Mouse (Mus musculus) midbrain, embryonic 10.5 days (tissue): ENCODE data around the gene Igf1r. TPM values are rescaled to one million over a fixed set of nuclear protein-coding genes. Genes with fewer than 3 reads are reported as not detected.
A peak's percentile ranks its signal among the peaks of the same experiment; 100 is the strongest.

Experiments used
- DNase-seq: peaks from one replicate; pipeline ENCODE4 v3.0.0-alpha.2; 2017; ENCODE audit warnings: low spot score
- H3K27ac ChIP-seq: fragments of 300-500 bp; sonication (generic); replicated peaks from 2 replicates; pipeline ENCODE4 v1.5.1; 2016; ENCODE audit warnings: mild to moderate bottlenecking
- H3K27me3 ChIP-seq: fragments of 300-500 bp; sonication (generic); 2 replicates; pipeline ENCODE4 v1.6.1; 2016; ENCODE audit warnings: low read depth, mild to moderate bottlenecking; ENCODE audit not compliant: poor library complexity, severe bottlenecking
- H3K36me3 ChIP-seq: fragments of 300-500 bp; sonication (generic); 2 replicates; pipeline ENCODE4 v1.6.1; 2016; ENCODE audit warnings: mild to moderate bottlenecking, moderate library complexity
- H3K4me1 ChIP-seq: fragments of 300-500 bp; sonication (generic); 2 replicates; pipeline ENCODE4 v1.6.1; 2016
- H3K4me3 ChIP-seq: fragments of 300-500 bp; sonication (generic); 2 replicates; pipeline ENCODE4 v1.5.1; 2016; ENCODE audit warnings: mild to moderate bottlenecking, moderate library complexity
- H3K9me3 ChIP-seq: fragments of 300-500 bp; sonication (generic); replicated peaks from 2 replicates; pipeline ENCODE4 v1.6.1; 2016; ENCODE audit warnings: mild to moderate bottlenecking
- WGBS: fragments of 180-500 bp; shearing (Covaris S2); methylation state at CpG from one replicate; pipeline ENCODE4 v1.1.7; 2016; 5-methylcytosine and 5-hydroxymethylcytosine counted together
- polyA plus RNA-seq: library from polyadenylated mRNA; unstranded; fragments of >200 nt; fragmentation: Nextera tagmentation; extraction: Ambion mirVana; gene quantifications from 2 replicates; pipeline ENCODE4 v1.2.1, GENCODE M21; 2016

Igf1r gene
- polyA plus RNA-seq, 1 experiment from 2014 or later = 17.0 TPM

GRCm38 (mm10) chr7:68080122-68080845, 127.7 kb downstream of the Igf1r start:
- no peak for DNase-seq
- H3K9me3 ChIP-seq = no peaks in the 10 kb centered on the region
- peaks cover 62% of the 10 kb centered on the region for H3K4me1 ChIP-seq
- H3K27me3 ChIP-seq = no peaks in the 10 kb centered on the region
- H3K36me3 ChIP-seq = no peaks in the 10 kb centered on the region
- no peak overlapping the region for H3K27ac ChIP-seq
- no peak overlapping the region for H3K4me3 ChIP-seq
- 60% methylated on average over 11 of the region's 11 CpGs for WGBS

DNA sequence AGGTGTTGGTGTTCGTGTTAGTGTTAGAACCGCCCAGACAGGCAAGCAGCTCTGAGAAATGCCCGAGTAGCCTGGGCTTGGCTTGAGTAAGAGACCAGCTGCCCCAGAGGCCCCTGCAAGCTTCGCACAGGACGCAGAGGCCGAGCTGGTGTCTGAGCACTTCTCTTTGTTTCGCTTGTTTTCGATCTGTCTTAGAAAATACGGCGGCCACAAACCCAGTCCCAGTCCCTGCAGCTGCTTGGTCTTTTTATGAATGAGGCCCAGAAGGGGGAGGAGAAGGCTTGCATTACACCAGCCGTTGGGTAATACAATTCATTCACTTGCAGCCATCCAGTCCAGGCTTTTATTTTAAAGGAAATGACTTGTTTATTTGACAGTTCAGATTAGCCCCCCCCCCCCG, 132.7 kb downstream of the Igf1r start:
- WGBS = under 1% methylated on average over 12 of the region's 12 CpGs
- Histone ChIP-seq H3K36me3 (peaks cover 3% of the 10 kb centered on the region; the same call in 1 of the 2 replicates), H3K9me3 (no peaks in the 10 kb centered on the region), H3K4me3 (peak overlapping the region; percentile 27; the same call in 1 of the 2 replicates), H3K4me1 (peaks cover 70% of the 10 kb centered on the region), H3K27me3 (no peaks in the 10 kb centered on the region), H3K27ac (peak overlapping the region; percentile 85)
- DNase-seq = peak; percentile 80

GRCm38 (mm10) chr7:68085870-68086341, 133.3 kb downstream of the Igf1r start:
- 26% methylated on average over 4 of the region's 4 CpGs for WGBS
- Histone ChIP-seq H3K4me3 (peak overlapping the region; percentile 27; the same call in 1 of the 2 replicates), H3K27me3 (no peaks in the 10 kb centered on the region), H3K9me3 (no peaks in the 10 kb centered on the region), H3K36me3 (peaks cover 9% of the 10 kb centered on the region; the same call in 1 of the 2 replicates), H3K27ac (peak overlapping the region; percentile 85), H3K4me1 (peaks cover 66% of the 10 kb centered on the region)
- peak; percentile 29 for DNase-seq

- no peak for DNase-seq
- H3K4me3 ChIP-seq = no peak overlapping the region
- H3K27me3 ChIP-seq = no peaks in the 10 kb centered on the region
- peaks cover 9% of the 10 kb centered on the region; the same call in 1 of the 2 replicates for H3K36me3 ChIP-seq
- no peak overlapping the region for H3K27ac ChIP-seq
- H3K4me1 ChIP-seq = peaks cover 53% of the 10 kb centered on the region
- 62% methylated on average over 4 of the region's 4 CpGs for WGBS
- no peaks in the 10 kb centered on the region for H3K9me3 ChIP-seq
Observed at GRCm38 (mm10) chr7:68087496-68087895, 134.9 kb downstream of the Igf1r start.

DNA sequence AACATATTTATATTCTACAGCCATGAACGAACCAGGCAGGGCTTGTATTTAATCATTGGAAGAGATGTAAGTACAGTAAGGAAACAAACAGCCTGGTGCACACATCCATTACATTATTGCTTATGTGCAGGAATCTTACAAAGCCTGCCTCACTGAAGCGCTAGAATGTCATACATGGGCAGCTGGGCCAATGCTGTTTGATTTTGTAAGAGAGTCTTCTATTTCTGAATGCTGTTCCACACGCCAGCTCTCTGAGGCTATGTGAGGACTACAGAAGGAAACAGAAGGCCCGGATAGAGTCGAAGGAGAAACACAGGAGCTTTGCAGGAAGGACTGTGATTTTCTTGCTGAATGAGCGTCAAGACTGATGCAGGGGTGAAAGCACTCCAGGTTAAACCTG, 136.2 kb downstream of the Igf1r start:
- Histone ChIP-seq H3K4me3 (no peak overlapping the region), H3K27me3 (no peaks in the 10 kb centered on the region), H3K9me3 (no peaks in the 10 kb centered on the region), H3K4me1 (peaks cover 45% of the 10 kb centered on the region), H3K27ac (no peak overlapping the region), H3K36me3 (peaks cover 10% of the 10 kb centered on the region; the same call in 1 of the 2 replicates)
- DNase-seq = no peak
- WGBS = 86% methylated on average over 6 of the region's 6 CpGs

DNA sequence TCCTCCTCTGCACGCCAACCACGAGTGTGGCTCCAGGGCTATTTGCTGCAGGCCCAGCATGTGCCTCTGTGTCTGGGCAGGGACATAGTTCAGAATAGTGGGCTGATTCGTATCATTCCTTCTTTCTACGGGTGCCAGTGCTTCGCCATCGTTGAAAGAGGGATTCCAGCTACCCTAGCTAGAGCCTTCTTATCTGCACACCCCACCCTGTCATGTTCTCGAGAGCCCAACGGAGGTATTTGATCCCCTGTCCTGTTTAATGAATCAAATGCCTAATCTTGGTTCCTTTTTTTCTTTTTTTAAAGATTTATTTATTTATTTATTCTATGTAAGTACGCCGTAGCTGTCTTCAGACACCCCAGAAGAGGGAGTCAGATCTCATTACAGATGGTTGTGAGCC, 137.1 kb downstream of the Igf1r start:
- 92% methylated on average over 10 of the region's 10 CpGs for WGBS
- peaks cover 13% of the 10 kb centered on the region; the same call in 1 of the 2 replicates for H3K36me3 ChIP-seq
- no peak overlapping the region for H3K27ac ChIP-seq
- DNase-seq = no peak
- H3K4me1 ChIP-seq = peaks cover 39% of the 10 kb centered on the region
- no peaks in the 10 kb centered on the region for H3K27me3 ChIP-seq
- no peak overlapping the region for H3K4me3 ChIP-seq
- no peaks in the 10 kb centered on the region for H3K9me3 ChIP-seq

- no peak for DNase-seq
- Histone ChIP-seq H3K27me3 (no peaks in the 10 kb centered on the region), H3K27ac (no peak overlapping the region), H3K9me3 (no peaks in the 10 kb centered on the region), H3K36me3 (peaks cover 13% of the 10 kb centered on the region; the same call in 1 of the 2 replicates), H3K4me1 (peaks cover 32% of the 10 kb centered on the region), H3K4me3 (no peak overlapping the region)
- 90% methylated on average over 8 of the region's 8 CpGs for WGBS
Observed at GRCm38 (mm10) chr7:68090576-68090975, 137.9 kb downstream of the Igf1r start.

DNA sequence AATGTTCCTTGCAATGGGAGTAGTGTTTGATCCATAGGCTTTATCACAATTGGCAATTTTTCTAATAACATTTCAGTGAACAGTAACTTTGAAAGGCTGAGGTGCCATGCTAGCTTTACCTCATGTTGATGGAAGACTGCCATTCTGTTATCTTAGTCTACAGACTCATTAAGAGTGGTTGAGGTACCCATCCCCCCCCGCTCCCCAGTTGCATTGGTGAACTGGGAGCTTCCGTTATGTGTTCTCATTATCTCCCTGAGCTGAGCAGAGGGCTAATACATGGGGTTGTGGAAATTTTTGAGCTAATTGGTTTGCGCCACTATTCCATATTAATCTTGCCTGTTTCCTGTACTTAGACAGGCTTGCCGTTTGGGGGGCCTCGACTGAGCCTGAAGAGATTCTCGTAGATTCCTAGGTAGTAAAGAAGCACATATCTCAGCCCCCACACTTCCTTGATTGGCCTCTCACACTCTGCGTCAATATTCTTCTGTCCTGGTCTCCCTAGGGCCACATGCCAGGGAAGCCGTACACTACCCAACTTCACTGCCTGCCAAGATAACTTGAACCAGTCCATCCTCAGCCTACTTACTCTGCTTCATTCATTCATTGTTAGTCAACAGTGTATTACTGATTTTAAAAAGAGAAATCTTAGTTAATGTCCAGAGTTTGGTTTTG, 139.8 kb downstream of the Igf1r start:
- H3K27ac ChIP-seq = no peak overlapping the region
- no peak overlapping the region for H3K4me3 ChIP-seq
- WGBS = 92% methylated on average over 8 of the region's 8 CpGs
- no peaks in the 10 kb centered on the region for H3K9me3 ChIP-seq
- peaks cover 20% of the 10 kb centered on the region for H3K4me1 ChIP-seq
- peaks cover 16% of the 10 kb centered on the region; the same call in 1 of the 2 replicates for H3K36me3 ChIP-seq
- no peaks in the 10 kb centered on the region for H3K27me3 ChIP-seq
- no peak for DNase-seq

DNA sequence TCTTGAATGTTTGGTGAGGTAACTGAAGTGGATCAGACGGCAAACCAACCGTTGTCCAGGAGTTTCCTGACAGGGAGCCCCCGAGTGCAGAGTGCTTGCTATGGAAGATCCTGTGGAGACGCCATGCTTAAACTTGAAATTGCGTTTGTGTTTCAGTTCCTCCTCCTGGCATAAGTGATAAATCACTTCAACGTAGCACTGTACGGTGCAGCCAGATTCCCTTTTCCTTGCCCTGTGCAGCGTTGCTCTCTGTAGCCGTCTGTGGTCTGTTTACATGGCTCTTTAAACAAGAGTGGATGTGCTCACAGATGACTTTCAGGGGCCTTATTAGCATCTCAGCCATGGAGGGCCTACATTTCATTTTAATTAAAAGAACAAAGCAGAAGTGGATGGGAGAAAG, 141.2 kb downstream of the Igf1r start:
- WGBS = 87% methylated on average over 9 of the region's 9 CpGs

GRCm38 (mm10) chr7:68095574-68095973, 142.9 kb downstream of the Igf1r start:
- H3K27ac ChIP-seq = no peak overlapping the region
- DNase-seq = no peak
- 0 out of 2 replicates have a peak, but pooled peaks cover 12% of the 10 kb centered on the region for H3K36me3 ChIP-seq
- H3K27me3 ChIP-seq = no peaks in the 10 kb centered on the region
- H3K4me1 ChIP-seq = peaks cover 24% of the 10 kb centered on the region; the same call in 1 of the 2 replicates
- WGBS = 75% methylated on average over 4 of the region's 4 CpGs
- H3K9me3 ChIP-seq = no peaks in the 10 kb centered on the region
- no peak overlapping the region for H3K4me3 ChIP-seq

More for the DNA sequence above, 141.2 kb downstream of the Igf1r start:
- H3K27ac ChIP-seq = no peak overlapping the region
- DNase-seq = no peak
- H3K4me1 ChIP-seq = peaks cover 16% of the 10 kb centered on the region; the same call in 1 of the 2 replicates
- peaks cover 17% of the 10 kb centered on the region; the same call in 1 of the 2 replicates for H3K36me3 ChIP-seq
- no peaks in the 10 kb centered on the region for H3K9me3 ChIP-seq
- no peaks in the 10 kb centered on the region for H3K27me3 ChIP-seq
- H3K4me3 ChIP-seq = no peak overlapping the region

DNA sequence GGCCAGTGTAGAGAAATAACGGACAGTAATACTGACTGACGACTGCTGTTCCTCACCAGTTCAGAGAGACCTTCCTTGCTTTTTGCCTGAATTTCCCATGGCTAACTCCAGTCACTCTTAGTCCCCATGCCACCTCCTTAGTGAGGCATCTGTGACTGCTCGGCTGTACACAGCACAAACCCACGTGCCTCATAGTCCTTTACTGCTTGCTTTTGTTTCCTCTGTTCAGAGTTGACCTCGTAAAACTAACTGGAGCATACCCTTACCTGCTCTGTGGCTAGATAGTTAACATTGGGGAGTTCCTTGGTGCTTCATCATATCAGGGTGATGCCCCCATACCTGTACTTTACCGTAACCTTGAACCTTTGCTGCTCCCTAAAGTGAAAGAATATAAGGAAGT, 143.8 kb downstream of the Igf1r start:
- 90% methylated on average over 6 of the region's 6 CpGs for WGBS
- Histone ChIP-seq H3K27ac (no peak overlapping the region), H3K9me3 (no peaks in the 10 kb centered on the region), H3K36me3 (0 out of 2 replicates have a peak, but pooled peaks cover 9% of the 10 kb centered on the region), H3K4me1 (peaks cover 24% of the 10 kb centered on the region; the same call in 1 of the 2 replicates), H3K27me3 (no peaks in the 10 kb centered on the region), H3K4me3 (no peak overlapping the region)
- DNase-seq = no peak

- no peaks in the 10 kb centered on the region for H3K9me3 ChIP-seq
- no peak for DNase-seq
- H3K4me3 ChIP-seq = no peak overlapping the region
- no peak overlapping the region for H3K27ac ChIP-seq
- 0 out of 2 replicates have a peak, but pooled peaks cover 9% of the 10 kb centered on the region for H3K36me3 ChIP-seq
- H3K27me3 ChIP-seq = no peaks in the 10 kb centered on the region
- peaks cover 25% of the 10 kb centered on the region; the same call in 1 of the 2 replicates for H3K4me1 ChIP-seq
- 94% methylated on average over 7 of the region's 7 CpGs for WGBS
Observed at GRCm38 (mm10) chr7:68097081-68097836, 144.6 kb downstream of the Igf1r start.
